9 mouse cellular contexts compared by ENCODE assay signal in genomic region chr7:25222275-25222967, GRCm38 (mm10). TPM values are rescaled to one million over a fixed set of nuclear protein-coding genes. Genes with fewer than 3 reads are reported as not detected.
DNase-seq lines count a peak whose midpoint lies in the region; ATAC-seq and TF ChIP-seq lines count a peak whose summit lies in the region.
"Had no signal": no experiment of that assay in that cellular context is flagged by ENCODE, and none has a peak within 500 bp of the region (broad histone marks: within the 10 kb centered on the region; RNA-seq: fewer than 3 reads in every experiment).

No protein-coding gene starts in this region.

- H3K27ac ChIP-seq in heart, postnatal 0 days (ENCODE audit: low read depth) = no peak overlapping the region
- H3K27ac ChIP-seq in hindbrain, embryonic 14.5 days = no peak overlapping the region
- H3K27ac ChIP-seq in midbrain, embryonic 14.5 days (replicated peaks; ENCODE audit: low read depth, low read length) = no peak overlapping the region

- no peak for DNase-seq in heart, postnatal 0 days (ENCODE audit: low spot score)
- no peak for DNase-seq in heart, postnatal 4 days
- peak; percentile 41 for DNase-seq in c-Kit-positive CD71-positive TER-119-positive erythroid progenitor cells, embryonic 14.5 days (ENCODE audit: low spot score)
- no peak for DNase-seq in hindbrain, embryonic 14.5 days (ENCODE audit: low spot score)
- DNase-seq in midbrain, embryonic 14.5 days = no peak
- DNase-seq in ovary, postnatal 14 days (ENCODE audit: low spot score) = no peak
- no peak for DNase-seq in T-cell, adult 2 months (ENCODE audit: low spot score)
- DNase-seq: gastrocnemius, postnatal 14 days had no signal

- peaks cover 35% of the 10 kb centered on the region for H3K36me3 ChIP-seq in heart, postnatal 0 days (replicated peaks; ENCODE audit: control insufficient read depth, insufficient read depth, low read length)
- peaks cover 40% of the 10 kb centered on the region for H3K36me3 ChIP-seq in hindbrain, embryonic 14.5 days (replicated peaks; ENCODE audit: control insufficient read depth, insufficient read depth)
- peaks cover 39% of the 10 kb centered on the region for H3K36me3 ChIP-seq in midbrain, embryonic 14.5 days (ENCODE audit: control insufficient read depth, insufficient read depth, low read length)

- peak overlapping the region; percentile 85 for H3K4me3 ChIP-seq in heart, postnatal 0 days (ENCODE audit: low read depth, low read length)
- H3K4me3 ChIP-seq in hindbrain, embryonic 14.5 days (replicated peaks; ENCODE audit: low read length) = peak overlapping the region; percentile 81
- peak overlapping the region; percentile 71 for H3K4me3 ChIP-seq in midbrain, embryonic 14.5 days (replicated peaks; ENCODE audit: low read depth, low read length)

- H3K9me3 ChIP-seq in heart, postnatal 0 days (replicated peaks; ENCODE audit: control insufficient read depth, low read length) = no peaks in the 10 kb centered on the region
- H3K9me3 ChIP-seq in hindbrain, embryonic 14.5 days (ENCODE audit: control insufficient read depth, low read length) = no peaks in the 10 kb centered on the region
- no peaks in the 10 kb centered on the region for H3K9me3 ChIP-seq in midbrain, embryonic 14.5 days (ENCODE audit: control insufficient read depth, low read length)

- no peaks in the 10 kb centered on the region for H3K27me3 ChIP-seq in heart, postnatal 0 days (ENCODE audit: control insufficient read depth, insufficient read depth, low read length)
- H3K27me3 ChIP-seq in hindbrain, embryonic 14.5 days (ENCODE audit: control insufficient read depth, insufficient read depth, low read length) = no peaks in the 10 kb centered on the region
- H3K27me3 ChIP-seq in midbrain, embryonic 14.5 days (ENCODE audit: control insufficient read depth, insufficient read depth, low read length) = no peaks in the 10 kb centered on the region

- no peak for ATAC-seq in heart, postnatal 0 days (ENCODE audit: insufficient read depth, low read depth)
- no peak for ATAC-seq in hindbrain, embryonic 14.5 days (ENCODE audit: low FRiP score)
- ATAC-seq in midbrain, embryonic 14.5 days (ENCODE audit: low FRiP score, low TSS enrichment) = no peak
- ATAC-seq in activated CD4-positive, CD25-positive, alpha-beta regulatory T cell, adult 4 months = no peak

- WGBS in heart, postnatal 0 days = 78% methylated on average over 10 of the region's 10 CpGs
- WGBS in hindbrain, embryonic 14.5 days = 88% methylated on average over 10 of the region's 10 CpGs
- WGBS in midbrain, embryonic 14.5 days = 87% methylated on average over 10 of the region's 10 CpGs

- no peak for TF ChIP-seq EP300 in heart, postnatal 0 days (IDR thresholded peaks at IDR 0.05; ENCODE audit: low read depth)

- no peak for TF ChIP-seq CTCF in heart, postnatal 0 days (IDR thresholded peaks at IDR 0.05; ENCODE audit: low read depth)

- peak overlapping the region; percentile 94 for H3K4me2 ChIP-seq in heart, postnatal 0 days (ENCODE audit: low read depth, low read length)
- H3K4me2 ChIP-seq in hindbrain, embryonic 14.5 days (replicated peaks) = peak overlapping the region; percentile 94
- peak overlapping the region; percentile 89 for H3K4me2 ChIP-seq in midbrain, embryonic 14.5 days (ENCODE audit: low read length)

- H3K4me1 ChIP-seq in heart, postnatal 0 days (ENCODE audit: control insufficient read depth, insufficient read depth) = peaks cover 20% of the 10 kb centered on the region
- peaks cover 30% of the 10 kb centered on the region for H3K4me1 ChIP-seq in hindbrain, embryonic 14.5 days (replicated peaks; ENCODE audit: control insufficient read depth, insufficient read depth, low read length)
- H3K4me1 ChIP-seq in midbrain, embryonic 14.5 days (ENCODE audit: control insufficient read depth, insufficient read depth, low read length) = peaks cover 26% of the 10 kb centered on the region

- H3K9ac ChIP-seq in heart, postnatal 0 days (replicated peaks; ENCODE audit: low read depth, low read length) = peak overlapping the region; percentile 74; the same call in 1 of the 2 replicates
- no peak overlapping the region; the same call in 1 of the 2 replicates for H3K9ac ChIP-seq in hindbrain, embryonic 14.5 days
- no peak overlapping the region; the same call in 1 of the 2 replicates for H3K9ac ChIP-seq in midbrain, embryonic 14.5 days (replicated peaks; ENCODE audit: low read length)

RNA-seq across cellular contexts. Expression of gene Zfp526, which starts 1.2 kb away (rescaled TPM):
- 6.6 and 6.8 TPM in 2 replicates for total RNA-seq in heart, postnatal 0 days (2014; rRNA removed; ENCODE audit: low replicate concordance)
- 1.2 and 1.4 TPM in 2 replicates for polyA plus RNA-seq in heart, postnatal 0 days (2015; fragmentation: Nextera tagmentation; extraction: Ambion mirVana)
- total RNA-seq in heart, postnatal 4 days (2021) = 10 to 100 TPM in 1 of 2 experiments, 1 to 10 TPM in 1; 9.9 to 10.2 TPM
- 2.4 and 2.5 TPM in 2 replicates for polyA plus RNA-seq in hindbrain, embryonic 14.5 days (2014; fragmentation: Nextera tagmentation; extraction: Ambion mirVana)
- polyA plus RNA-seq in midbrain, embryonic 14.5 days (2014; fragmentation: Nextera tagmentation; extraction: Ambion mirVana) = 2.5 TPM in 2 replicates
- polyA plus RNA-seq in activated CD4-positive, CD25-positive, alpha-beta regulatory T cell, adult 4 months (2017; shearing (Covaris generic)) = 1 to 10 TPM; 2.6 to 4.0 TPM

RNA-seq across cellular contexts. Expression of gene Dedd2, which starts 2.0 kb away (rescaled TPM):
- total RNA-seq in heart, postnatal 0 days (2014; rRNA removed; ENCODE audit: low replicate concordance) = 20.5 and 33.8 TPM in 2 replicates
- 9.5 and 11.0 TPM in 2 replicates for polyA plus RNA-seq in heart, postnatal 0 days (2015; fragmentation: Nextera tagmentation; extraction: Ambion mirVana)
- 1 to 10 TPM; 7.2 to 9.6 TPM for total RNA-seq in heart, postnatal 4 days (2021)
- polyA plus RNA-seq in hindbrain, embryonic 14.5 days (2014; fragmentation: Nextera tagmentation; extraction: Ambion mirVana) = 13.8 and 14.9 TPM in 2 replicates
- polyA plus RNA-seq in midbrain, embryonic 14.5 days (2014; fragmentation: Nextera tagmentation; extraction: Ambion mirVana) = 15.7 and 15.9 TPM in 2 replicates
- polyA plus RNA-seq in activated CD4-positive, CD25-positive, alpha-beta regulatory T cell, adult 4 months (2017; shearing (Covaris generic)) = 10 to 100 TPM; 26.7 to 31.8 TPM

RNA-seq across cellular contexts. Expression of gene Gsk3a, which starts 15.2 kb away (rescaled TPM):
- total RNA-seq in heart, postnatal 0 days (2014; rRNA removed; ENCODE audit: low replicate concordance) = 62.1 and 64.7 TPM in 2 replicates
- 5.3 and 5.9 TPM in 2 replicates for polyA plus RNA-seq in heart, postnatal 0 days (2015; fragmentation: Nextera tagmentation; extraction: Ambion mirVana)
- 10 to 100 TPM; 68.2 to 70.9 TPM for total RNA-seq in heart, postnatal 4 days (2021)
- 23.4 and 24.1 TPM in 2 replicates for polyA plus RNA-seq in hindbrain, embryonic 14.5 days (2014; fragmentation: Nextera tagmentation; extraction: Ambion mirVana)
- polyA plus RNA-seq in midbrain, embryonic 14.5 days (2014; fragmentation: Nextera tagmentation; extraction: Ambion mirVana) = 20.7 and 26.0 TPM in 2 replicates
- 1 to 10 TPM; 8.9 to 9.8 TPM for polyA plus RNA-seq in activated CD4-positive, CD25-positive, alpha-beta regulatory T cell, adult 4 months (2017; shearing (Covaris generic))

RNA-seq across cellular contexts. Expression of gene Erf, which starts 28.1 kb away (rescaled TPM):
- 41.4 and 66.8 TPM in 2 replicates for total RNA-seq in heart, postnatal 0 days (2014; rRNA removed; ENCODE audit: low replicate concordance)
- 6.5 and 7.0 TPM in 2 replicates for polyA plus RNA-seq in heart, postnatal 0 days (2015; fragmentation: Nextera tagmentation; extraction: Ambion mirVana)
- 10 to 100 TPM; 47.5 to 53.2 TPM for total RNA-seq in heart, postnatal 4 days (2021)
- polyA plus RNA-seq in hindbrain, embryonic 14.5 days (2014; fragmentation: Nextera tagmentation; extraction: Ambion mirVana) = 5.7 and 6.7 TPM in 2 replicates
- polyA plus RNA-seq in midbrain, embryonic 14.5 days (2014; fragmentation: Nextera tagmentation; extraction: Ambion mirVana) = 2.2 and 4.8 TPM in 2 replicates
- polyA plus RNA-seq in activated CD4-positive, CD25-positive, alpha-beta regulatory T cell, adult 4 months (2017; shearing (Covaris generic)) = under 1 TPM; 0.28 to 0.38 TPM

RNA-seq across cellular contexts. Expression of gene Pou2f2, which starts 42.9 kb away (rescaled TPM):
- under 0.01 and 0.15 TPM in 2 replicates for total RNA-seq in heart, postnatal 0 days (2014; rRNA removed; ENCODE audit: low replicate concordance)
- 0.25 and 0.26 TPM in 2 replicates for polyA plus RNA-seq in heart, postnatal 0 days (2015; fragmentation: Nextera tagmentation; extraction: Ambion mirVana)
- total RNA-seq in heart, postnatal 4 days (2021) = under 1 TPM; 0.36 to 0.79 TPM
- 31.8 and 32.5 TPM in 2 replicates for polyA plus RNA-seq in hindbrain, embryonic 14.5 days (2014; fragmentation: Nextera tagmentation; extraction: Ambion mirVana)
- polyA plus RNA-seq in midbrain, embryonic 14.5 days (2014; fragmentation: Nextera tagmentation; extraction: Ambion mirVana) = 40.6 and 46.7 TPM in 2 replicates
- polyA plus RNA-seq in activated CD4-positive, CD25-positive, alpha-beta regulatory T cell, adult 4 months (2017; shearing (Covaris generic)) = 10 to 100 TPM; 19.1 to 25.3 TPM
